25 mouse cellular contexts compared by ENCODE assay signal in genomic region chr9:16489661-16490060, GRCm38 (mm10). TPM values are rescaled to one million over a fixed set of nuclear protein-coding genes. Genes with fewer than 3 reads are reported as not detected.
DNase-seq lines count a peak whose midpoint lies in the region; ATAC-seq and TF ChIP-seq lines count a peak whose summit lies in the region.
"Had no signal": no experiment of that assay in that cellular context is flagged by ENCODE, and none has a peak within 500 bp of the region (broad histone marks: within the 10 kb centered on the region; RNA-seq: fewer than 3 reads in every experiment).

No protein-coding gene starts in this region.

- no peaks in the 10 kb centered on the region for H3K36me3 ChIP-seq in midbrain, embryonic 13.5 days
- no peaks in the 10 kb centered on the region for H3K36me3 ChIP-seq in midbrain, embryonic 10.5 days
- no peaks in the 10 kb centered on the region for H3K36me3 ChIP-seq in forebrain, embryonic 15.5 days
- no peaks in the 10 kb centered on the region for H3K36me3 ChIP-seq in midbrain, embryonic 16.5 days (ENCODE audit: control insufficient read depth, insufficient read depth, low read length)
- H3K36me3 ChIP-seq: intestine, embryonic 15.5 days; limb, embryonic 12.5 days; stomach, embryonic 15.5 days had no signal

- H3K4me3 ChIP-seq in midbrain, embryonic 13.5 days (replicated peaks): no peak overlapping the region
- no peak overlapping the region for H3K4me3 ChIP-seq in midbrain, embryonic 10.5 days
- no peak overlapping the region for H3K4me3 ChIP-seq in forebrain, embryonic 15.5 days
- no peak overlapping the region for H3K4me3 ChIP-seq in midbrain, embryonic 16.5 days (ENCODE audit: low read depth, low read length)
- H3K4me3 ChIP-seq in layer of hippocampus, adult 2 months: no peak overlapping the region
- H3K4me3 ChIP-seq: intestine, embryonic 15.5 days; limb, embryonic 12.5 days; stomach, embryonic 15.5 days had no signal

- H3K27ac ChIP-seq in midbrain, embryonic 13.5 days: peak overlapping the region; percentile 64
- H3K27ac ChIP-seq in midbrain, embryonic 10.5 days (replicated peaks): no peak overlapping the region
- no peak overlapping the region for H3K27ac ChIP-seq in forebrain, embryonic 15.5 days (replicated peaks)
- H3K27ac ChIP-seq in midbrain, embryonic 16.5 days (ENCODE audit: low read length): no peak overlapping the region
- no peak overlapping the region for H3K27ac ChIP-seq in layer of hippocampus, adult 2 months
- H3K27ac ChIP-seq: intestine, embryonic 15.5 days; limb, embryonic 12.5 days; stomach, embryonic 15.5 days had no signal

- WGBS in midbrain, embryonic 13.5 days: 29% methylated on average over 3 of the region's 3 CpGs
- WGBS in midbrain, embryonic 10.5 days: 83% methylated on average over 3 of the region's 3 CpGs
- 7% methylated on average over 3 of the region's 3 CpGs for WGBS in forebrain, embryonic 15.5 days
- WGBS in midbrain, embryonic 16.5 days: 24% methylated on average over 3 of the region's 3 CpGs

- no peaks in the 10 kb centered on the region for H3K27me3 ChIP-seq in midbrain, embryonic 13.5 days
- H3K27me3 ChIP-seq in midbrain, embryonic 10.5 days (ENCODE audit: low read depth, poor library complexity, severe bottlenecking): no peaks in the 10 kb centered on the region
- H3K27me3 ChIP-seq in forebrain, embryonic 15.5 days: no peaks in the 10 kb centered on the region
- H3K27me3 ChIP-seq in midbrain, embryonic 16.5 days (ENCODE audit: control insufficient read depth, insufficient read depth, low read depth, low read length): no peaks in the 10 kb centered on the region
- H3K27me3 ChIP-seq: intestine, embryonic 15.5 days; limb, embryonic 12.5 days; stomach, embryonic 15.5 days had no signal

- no peaks in the 10 kb centered on the region for H3K9me3 ChIP-seq in midbrain, embryonic 13.5 days
- H3K9me3 ChIP-seq in midbrain, embryonic 10.5 days (replicated peaks): no peaks in the 10 kb centered on the region
- no peaks in the 10 kb centered on the region for H3K9me3 ChIP-seq in forebrain, embryonic 15.5 days
- no peaks in the 10 kb centered on the region for H3K9me3 ChIP-seq in midbrain, embryonic 16.5 days (replicated peaks; ENCODE audit: control insufficient read depth, low read length, poor library complexity, severe bottlenecking)
- H3K9me3 ChIP-seq: intestine, embryonic 15.5 days; limb, embryonic 12.5 days; stomach, embryonic 15.5 days had no signal

- TF ChIP-seq CTCF in layer of hippocampus, adult 2 months (conservative IDR thresholded peaks at IDR 0.05): no peak

- peak; percentile 32 to 35 for DNase-seq in cerebellum, postnatal 14 days
- no peak for DNase-seq in cerebellum, adult 8-10 months
- no peak for DNase-seq in midbrain, embryonic 10.5 days (ENCODE audit: low spot score)
- no peak for DNase-seq in urinary bladder, postnatal 10 days (ENCODE audit: low spot score)
- DNase-seq in layer of hippocampus, adult 2 months (ENCODE audit: low spot score in 2 of 2): no peak
- DNase-seq: adrenal gland, postnatal 14 days; cerebellum, adult 9-11 months; kidney, adult 9 months; kidney, postnatal 14 days; lung, adult 18-20 months; lung, postnatal 10 days; right cerebral cortex, adult 18-20 months; right cerebral cortex, postnatal 4 days; thymus, adult 18-20 months; thymus, postnatal 36 days had no signal

- H3K4me2 ChIP-seq in midbrain, embryonic 13.5 days (replicated peaks): no peak overlapping the region
- no peak overlapping the region for H3K4me2 ChIP-seq in forebrain, embryonic 15.5 days (replicated peaks)
- H3K4me2 ChIP-seq in midbrain, embryonic 16.5 days (ENCODE audit: low read length): no peak overlapping the region
- H3K4me2 ChIP-seq: heart, embryonic 11.5 days; intestine, embryonic 15.5 days; limb, embryonic 12.5 days; liver, embryonic 11.5 days; stomach, embryonic 15.5 days had no signal

- peak; percentile 49; the same call in 1 of the 2 replicates for ATAC-seq in midbrain, embryonic 13.5 days
- ATAC-seq in forebrain, embryonic 15.5 days (replicated peaks): peak; percentile 53
- ATAC-seq in midbrain, embryonic 16.5 days: peak; percentile 51; the same call in 1 of the 2 replicates
- ATAC-seq: intestine, embryonic 15.5 days had no signal

- H3K4me1 ChIP-seq in midbrain, embryonic 13.5 days (replicated peaks): peaks cover 54% of the 10 kb centered on the region
- H3K4me1 ChIP-seq in midbrain, embryonic 10.5 days: peaks cover 31% of the 10 kb centered on the region
- peaks cover 25% of the 10 kb centered on the region for H3K4me1 ChIP-seq in forebrain, embryonic 15.5 days
- H3K4me1 ChIP-seq in midbrain, embryonic 16.5 days (ENCODE audit: control insufficient read depth, insufficient read depth, low read length): peaks cover 22% of the 10 kb centered on the region
- H3K4me1 ChIP-seq: intestine, embryonic 15.5 days; stomach, embryonic 15.5 days had no signal

- no peak overlapping the region for H3K9ac ChIP-seq in midbrain, embryonic 13.5 days (replicated peaks)
- H3K9ac ChIP-seq in forebrain, embryonic 15.5 days (replicated peaks): no peak overlapping the region
- no peak overlapping the region for H3K9ac ChIP-seq in midbrain, embryonic 16.5 days (ENCODE audit: low read depth, low read length)
- H3K9ac ChIP-seq: intestine, embryonic 15.5 days; limb, embryonic 12.5 days; stomach, embryonic 15.5 days had no signal

RNA-seq across cellular contexts. Expression of gene Fat3, which starts 11.4 kb away (rescaled TPM):
- 15.2 and 15.4 TPM in 2 replicates for polyA plus RNA-seq in midbrain, embryonic 13.5 days (2015; fragmentation: Nextera tagmentation; extraction: Ambion mirVana)
- polyA plus RNA-seq in midbrain, embryonic 10.5 days (2016; fragmentation: Nextera tagmentation; extraction: Ambion mirVana): 7.0 and 7.6 TPM in 2 replicates
- polyA plus RNA-seq in forebrain, embryonic 15.5 days (2015; fragmentation: Nextera tagmentation; extraction: Ambion mirVana): 11.7 and 12.0 TPM in 2 replicates
- 12.8 and 13.4 TPM in 2 replicates for polyA plus RNA-seq in midbrain, embryonic 16.5 days (2015; fragmentation: Nextera tagmentation; extraction: Ambion mirVana)
- total RNA-seq in layer of hippocampus, adult 2 months (2021): 10 to 100 TPM; 37.1 to 37.5 TPM
- total RNA-seq: hematopoietic stem cell, adult 5-6 weeks; megakaryocyte progenitor cell, adult 5-6 weeks had no signal

Comparison
In these comparisons a context has a peak if more than half of its experiments do, and no peak if none do; other contexts are left out.
1. DNase-seq: peak in cerebellum, postnatal 14 days (2 of 2); none in cerebellum, adult 8-10 months (single experiment), midbrain, embryonic 10.5 days (single experiment), urinary bladder, postnatal 10 days (single experiment) and layer of hippocampus, adult 2 months (0 of 2).
2. Peak in every context shown above with its lines, with median percentiles within 50 percentile points of each other: ATAC-seq.